Mouse (Mus musculus) lung, postnatal 36 days (tissue): ENCODE data around the gene Pafah2.
"Not testable (repeated sequence)": the region's sequence is repeated elsewhere in the genome, so short reads cannot be mapped to it uniquely, and the experiment has no call there.

Source experiments
- DNase-seq: peaks from one replicate; pipeline ENCODE4 v3.0.0; 2022; ENCODE audit warnings: mixed read lengths

Pafah2 gene

GRCm38 (mm10) chr4:134373295-134373694 is 22.8 kb upstream of the Pafah2 start:
- no peak for DNase-seq

GRCm38 (mm10) chr4:134374306-134374705 is 21.8 kb upstream of the Pafah2 start:
- DNase-seq, result no peak

- no peak for DNase-seq
Observed at GRCm38 (mm10) chr4:134378089-134378615, 18.0 kb upstream of the Pafah2 start.

- DNase-seq, result no peak
Observed at GRCm38 (mm10) chr4:134379510-134379909, 16.6 kb upstream of the Pafah2 start.

GRCm38 (mm10) chr4:134383750-134384149 is 12.4 kb upstream of the Pafah2 start, which contains the start of gene Extl1:
Extl1 (minus strand) TSS chr4:134383850.
- DNase-seq, result not testable (repeated sequence)

GRCm38 (mm10) chr4:134387268-134387667 is 8.9 kb upstream of the Pafah2 start:
- peak; percentile 57 for DNase-seq

- DNase-seq, result peak; percentile 86
Observed at GRCm38 (mm10) chr4:134388397-134388796, 7.7 kb upstream of the Pafah2 start.

GRCm38 (mm10) chr4:134391636-134392035 is 4.5 kb upstream of the Pafah2 start:
- no peak for DNase-seq

- peak; percentile 83 for DNase-seq
Observed at GRCm38 (mm10) chr4:134392595-134392994, 3.5 kb upstream of the Pafah2 start.

GRCm38 (mm10) chr4:134393026-134393425 is 3.1 kb upstream of the Pafah2 start:
- DNase-seq, result peak; percentile 59

- no peak for DNase-seq
Observed at GRCm38 (mm10) chr4:134395142-134395541, 978 bp upstream of the Pafah2 start.

- peak; percentile 88 for DNase-seq
Observed at GRCm38 (mm10) chr4:134397121-134397520, 1.0 kb downstream of the Pafah2 start.

GRCm38 (mm10) chr4:134397732-134398131 is 1.6 kb downstream of the Pafah2 start:
- DNase-seq, result no peak

GRCm38 (mm10) chr4:134400206-134400605 is 4.1 kb downstream of the Pafah2 start:
- DNase-seq, result no peak

GRCm38 (mm10) chr4:134401181-134401661 is 5.1 kb downstream of the Pafah2 start:
- peak; percentile 61 for DNase-seq

GRCm38 (mm10) chr4:134401856-134402570 is 5.9 kb downstream of the Pafah2 start:
- peak; percentile 12 for DNase-seq

GRCm38 (mm10) chr4:134402571-134403262 is 6.6 kb downstream of the Pafah2 start:
- DNase-seq, result peak; percentile 82

- no peak for DNase-seq
Observed at GRCm38 (mm10) chr4:134403721-134404120, 7.6 kb downstream of the Pafah2 start.

GRCm38 (mm10) chr4:134409286-134409685 is 13.2 kb downstream of the Pafah2 start:
- DNase-seq, result peak; percentile 20

GRCm38 (mm10) chr4:134416177-134416576 is 20.1 kb downstream of the Pafah2 start:
- no peak for DNase-seq

GRCm38 (mm10) chr4:134416602-134417001 is 20.5 kb downstream of the Pafah2 start:
- no peak for DNase-seq

GRCm38 (mm10) chr4:134417111-134417510 is 21.0 kb downstream of the Pafah2 start:
- no peak for DNase-seq

GRCm38 (mm10) chr4:134421971-134422370 is 25.9 kb downstream of the Pafah2 start:
- DNase-seq, result no peak

- no peak for DNase-seq
Observed at GRCm38 (mm10) chr4:134423949-134424348, 27.8 kb downstream of the Pafah2 start.
